Mouse (Mus musculus) erythroblast, adult 5-6 weeks (primary cell): ENCODE data around the gene Sephs2. TPM values are rescaled to one million over a fixed set of nuclear protein-coding genes. Genes with fewer than 3 reads are reported as not detected.

Experiments used
- ATAC-seq: replicated peaks from 2 replicates; pipeline ENCODE4 v1.8.0; 2016; ENCODE audit warnings: moderate number of reproducible peaks, mild to moderate bottlenecking, moderate TSS enrichment, inconsistent platforms; ENCODE audit not compliant: poor library complexity, low FRiP score, severe bottlenecking
- total RNA-seq, 2 experiments: library from RNA; stranded (forward) in 1 of 2; stranded (reverse) in 1 of 2; fragments of 150-400 nt in 1 of 2; fragments of 200-764, 138-1000 nt in 1 of 2; gene quantifications; 2 replicates each; pipeline versions ENCODE4 v1.2.3 to v1.2.4; 2015 to 2017; ENCODE audit warnings: low replicate concordance in 2 of 2

Sephs2 gene
- total RNA-seq, 2 experiments from 2014 or later = 15.6 to 34.8 TPM

GRCm38 (mm10) chr7:127243870-127244657 lies 29.8 kb downstream of the Sephs2 start, which contains the start of gene Zfp771:
Gene Zfp771, plus strand, starts transcription at chr7:127244274.
- ATAC-seq = peak; percentile 91

DNA sequence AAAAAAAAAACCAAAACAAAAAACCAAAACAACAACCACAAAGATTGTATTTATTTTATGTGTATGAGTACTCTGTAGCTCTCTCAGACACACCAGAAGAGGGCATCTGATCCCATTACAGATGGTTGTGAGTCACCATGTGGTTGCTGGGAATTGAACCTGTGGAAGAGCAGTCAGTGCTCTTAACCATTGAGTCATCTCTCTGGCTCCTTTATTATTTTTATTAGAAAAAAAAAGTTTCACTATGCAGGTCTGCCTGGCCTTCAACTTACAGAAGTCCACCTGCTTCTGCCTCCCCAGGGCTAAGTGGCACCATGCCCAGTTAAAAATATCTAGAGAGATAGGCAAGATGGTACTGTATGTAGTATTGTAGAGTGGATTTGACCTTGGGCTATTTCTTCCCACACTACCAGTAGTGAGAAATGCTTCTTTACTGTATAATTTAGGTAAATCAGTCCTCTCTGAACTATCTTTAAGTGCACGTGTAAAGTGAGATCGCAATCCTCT lies 30.4 kb downstream of the Sephs2 start:
- ATAC-seq = no peak

- ATAC-seq = no peak
Observed at GRCm38 (mm10) chr7:127234777-127235176, 39.1 kb downstream of the Sephs2 start.

DNA sequence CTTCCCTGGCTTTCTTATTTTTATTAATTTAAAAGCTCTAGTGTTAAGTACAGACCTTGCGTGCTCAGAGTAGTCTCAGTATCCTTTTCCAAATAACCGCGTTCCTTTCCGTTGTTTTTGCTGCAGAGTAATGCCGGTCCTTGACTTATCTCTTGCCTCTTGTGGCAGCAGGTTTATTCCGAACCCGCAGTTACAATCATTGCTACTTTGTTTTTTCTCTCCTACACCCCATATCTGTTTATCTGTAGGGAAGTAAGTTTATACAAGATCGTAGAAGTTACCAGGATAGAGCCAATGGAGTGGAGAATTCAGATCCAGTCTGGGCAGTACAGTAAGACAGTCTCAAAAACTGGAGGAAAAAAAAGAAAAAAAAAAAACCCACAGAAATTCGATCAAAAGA lies 40.1 kb downstream of the Sephs2 start:
- no peak for ATAC-seq

- peak; percentile 36 for ATAC-seq
Observed at GRCm38 (mm10) chr7:127233368-127233749, 40.5 kb downstream of the Sephs2 start.

DNA sequence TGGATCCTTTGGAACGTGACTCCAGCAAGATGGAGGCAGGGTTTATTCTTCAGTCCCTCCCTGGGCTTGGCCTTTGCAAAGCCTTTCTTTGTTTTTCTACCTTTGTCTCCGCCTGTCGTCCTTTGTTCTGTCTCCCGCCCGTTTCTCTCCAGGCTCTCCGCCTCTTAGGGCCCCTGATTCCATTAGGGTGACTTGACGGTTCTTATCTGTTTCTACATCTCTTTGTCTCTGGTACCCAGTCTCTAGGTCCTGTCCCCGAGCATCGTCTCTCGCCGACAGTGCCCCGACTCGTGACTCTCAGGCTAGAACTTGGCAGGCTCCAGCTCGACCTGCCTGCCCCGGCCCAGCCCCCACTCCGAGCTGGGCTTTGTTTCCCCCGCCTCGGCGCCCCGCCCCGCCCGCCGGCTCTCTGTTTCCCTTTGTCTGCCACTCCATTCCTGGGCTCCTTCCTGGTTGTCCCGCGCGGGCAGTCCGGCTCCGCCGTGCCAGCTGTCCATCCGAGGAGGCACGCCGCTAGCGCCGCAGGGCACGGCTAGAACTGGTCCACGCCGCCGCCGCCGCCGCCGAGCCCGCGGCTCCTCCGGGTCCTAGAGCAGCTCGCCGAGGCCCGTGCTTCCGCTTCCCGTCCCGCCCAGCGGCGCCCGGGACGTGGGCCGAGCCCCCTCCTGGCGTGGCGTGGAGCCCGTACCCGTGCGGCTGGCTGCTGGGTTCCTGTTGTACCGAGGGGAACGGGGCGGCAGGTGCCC lies 41.1 kb downstream of the Sephs2 start, which contains the start of the genes Zfp553 and Sept1:
Gene Zfp553 (plus strand): TSS at position 440 of the 746 bp plus-strand sequence.
Gene Sept1 (minus strand): TSS at position 509 of the 746 bp plus-strand sequence.
- peak; percentile 62 for ATAC-seq

- 0 out of 2 replicates have a peak, but pooled peaks have one; percentile 2 for ATAC-seq
Observed at GRCm38 (mm10) chr7:127231826-127232621, 41.8 kb downstream of the Sephs2 start.

DNA sequence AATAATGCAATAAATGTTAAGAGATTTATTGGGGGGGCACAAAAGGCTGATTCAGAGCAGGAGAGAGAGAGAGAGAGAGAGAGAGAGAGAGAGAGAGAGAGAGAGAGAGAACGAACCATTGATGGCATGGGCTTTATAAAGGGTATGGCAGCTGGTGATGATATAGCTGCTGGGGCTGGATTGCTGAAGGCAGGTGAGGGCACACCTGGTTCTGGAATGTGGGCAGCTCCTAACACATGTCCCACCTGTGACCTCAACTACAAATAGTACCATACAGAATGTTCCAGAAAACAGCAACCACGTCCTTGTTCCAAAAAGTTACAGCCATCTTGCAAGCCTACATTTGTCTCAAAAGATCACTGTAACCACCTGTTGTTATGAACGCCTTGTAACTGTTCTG lies 42.5 kb downstream of the Sephs2 start:
- ATAC-seq = no peak

DNA sequence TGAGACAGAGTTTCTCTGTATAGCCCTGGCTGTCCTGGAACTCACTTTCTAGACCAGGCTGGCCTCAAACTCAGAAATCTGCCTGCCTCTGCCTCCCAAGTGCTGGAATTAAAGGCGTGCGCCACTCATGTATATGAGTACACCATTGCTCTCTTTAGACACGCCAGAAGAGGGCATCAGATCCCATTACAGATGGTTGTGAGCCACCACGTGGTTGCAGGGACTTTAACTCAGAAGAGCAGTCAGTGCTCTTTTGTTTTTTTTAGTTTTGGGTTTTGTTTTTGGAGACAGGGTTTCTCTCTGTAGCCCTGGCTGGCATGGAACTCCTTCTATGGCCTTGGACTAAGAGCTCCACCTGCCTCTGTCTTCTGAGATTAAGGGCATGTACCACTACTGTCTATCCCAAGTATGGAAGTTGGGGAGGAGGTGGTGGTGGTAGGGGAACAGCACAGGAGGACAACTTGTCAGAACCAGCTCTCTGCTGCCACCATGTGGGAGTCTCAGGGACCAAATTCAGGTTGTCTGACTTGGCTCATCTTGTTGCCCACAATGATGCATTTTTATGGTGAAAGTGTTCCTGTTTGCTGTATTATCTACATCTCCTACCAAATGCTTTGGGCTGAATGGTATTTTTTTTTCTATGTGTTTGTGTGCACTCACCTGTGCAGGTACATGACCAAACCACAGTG lies 45.1 kb downstream of the Sephs2 start:
- peak; percentile 63 for ATAC-seq

- ATAC-seq = peak; percentile 79
Observed at GRCm38 (mm10) chr7:127225147-127225995, 48.5 kb downstream of the Sephs2 start.

- ATAC-seq = no peak
Observed at GRCm38 (mm10) chr7:127224616-127225015, 49.2 kb downstream of the Sephs2 start.

GRCm38 (mm10) chr7:127223515-127224478 lies 50.1 kb downstream of the Sephs2 start:
- ATAC-seq = peak; percentile 75

DNA sequence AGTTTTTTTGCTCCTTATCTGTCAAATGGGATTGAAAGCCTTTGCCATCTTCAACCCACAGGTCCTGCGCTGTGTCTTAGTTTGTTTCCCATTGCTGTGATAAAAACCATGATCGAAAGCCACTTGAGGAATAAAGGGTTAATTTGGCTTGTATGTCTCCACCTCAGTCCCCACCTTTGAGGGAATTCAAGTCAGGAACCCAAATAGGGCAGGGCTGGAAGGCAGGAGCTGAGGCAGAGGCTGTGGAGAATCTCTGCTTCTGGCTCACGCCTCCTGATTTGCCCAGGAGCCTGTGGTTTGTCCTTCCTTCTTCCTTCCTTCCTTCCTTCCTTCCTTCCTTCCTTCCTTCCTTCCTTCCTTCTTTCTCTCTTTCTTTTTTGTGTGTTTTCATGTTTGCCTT lies 50.7 kb downstream of the Sephs2 start:
- no peak for ATAC-seq
